Mouse (Mus musculus) embryonic fibroblast, embryonic 13.5 days (primary cell): ENCODE measurements around the gene Zdhhc4.

Experiments used
- CTCF ChIP-seq: IDR thresholded peaks from 2 replicates; pipeline ENCODE4 v1.5.1; 2011; ENCODE audit warnings: mild to moderate bottlenecking, control low read depth, low read length, moderate library complexity, borderline replicate concordance; ENCODE audit not compliant: insufficient read depth
- POLR2A ChIP-seq: IDR thresholded peaks from 2 replicates; pipeline ENCODE4 v1.6.1; 2011; ENCODE audit warnings: low read depth, mild to moderate bottlenecking, control low read depth, low read length, moderate library complexity

GRCm38 (mm10) chr5:143335089-143335460 lies 6.0 kb upstream of the Zdhhc4 start:
- no peak for TF ChIP-seq CTCF
- TF ChIP-seq POLR2A = no peak
